Mouse (Mus musculus) lung, postnatal 10 days (tissue): Measurements from ENCODE around the gene Wnt5b.
A peak's percentile ranks its signal among the peaks of the same experiment; 100 is the strongest.

Experiments
- DNase-seq: peaks from one replicate; pipeline ENCODE4 v3.0.0; 2021

The Wnt5b gene

GRCm38 (mm10) chr6:119521482-119521900 is 22.7 kb downstream of the Wnt5b start:
- DNase-seq = no peak

DNA sequence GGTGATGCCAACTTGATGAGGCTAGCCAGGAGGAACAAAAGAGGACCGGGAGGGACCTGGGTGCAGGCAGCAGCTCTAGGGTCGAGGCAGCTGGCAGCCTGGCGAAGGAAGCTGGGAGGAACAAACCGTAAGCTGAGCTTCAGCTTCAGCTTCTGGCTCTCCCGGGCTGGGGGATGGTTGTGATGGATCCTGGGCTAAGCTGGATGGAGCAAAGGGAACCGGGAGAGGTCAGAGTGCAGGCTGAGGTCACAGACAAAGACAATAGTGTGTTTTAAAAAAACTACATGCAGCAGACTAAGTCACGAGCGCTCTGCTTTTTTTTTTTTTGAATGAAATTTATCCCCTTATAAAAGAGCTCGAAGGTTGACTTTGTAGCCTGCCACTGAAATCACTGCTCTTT is 23.4 kb downstream of the Wnt5b start:
- DNase-seq = no peak

GRCm38 (mm10) chr6:119514085-119514484 is 30.1 kb downstream of the Wnt5b start:
- DNase-seq = no peak

- no peak for DNase-seq
Measured at GRCm38 (mm10) chr6:119513452-119513851, 30.7 kb downstream of the Wnt5b start.

DNA sequence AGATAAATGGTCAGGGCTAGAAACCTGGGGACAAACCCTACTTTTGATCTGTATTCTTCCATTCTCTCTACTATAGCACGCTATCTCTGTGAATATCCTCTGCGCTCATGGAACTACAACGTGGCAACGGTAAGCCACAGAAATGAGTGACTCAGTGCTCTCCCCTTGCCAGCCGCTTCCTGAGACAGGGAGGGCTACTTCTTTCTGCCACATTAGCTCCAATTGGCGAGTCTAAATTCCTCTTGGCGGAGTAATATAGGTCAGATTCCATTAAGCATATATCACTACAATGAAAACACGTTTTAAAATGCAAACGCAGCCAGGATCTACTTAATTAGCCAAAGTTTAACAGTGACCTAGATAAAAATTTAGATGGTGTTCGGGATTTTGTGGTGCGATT is 31.4 kb downstream of the Wnt5b start:
- no peak for DNase-seq

DNA sequence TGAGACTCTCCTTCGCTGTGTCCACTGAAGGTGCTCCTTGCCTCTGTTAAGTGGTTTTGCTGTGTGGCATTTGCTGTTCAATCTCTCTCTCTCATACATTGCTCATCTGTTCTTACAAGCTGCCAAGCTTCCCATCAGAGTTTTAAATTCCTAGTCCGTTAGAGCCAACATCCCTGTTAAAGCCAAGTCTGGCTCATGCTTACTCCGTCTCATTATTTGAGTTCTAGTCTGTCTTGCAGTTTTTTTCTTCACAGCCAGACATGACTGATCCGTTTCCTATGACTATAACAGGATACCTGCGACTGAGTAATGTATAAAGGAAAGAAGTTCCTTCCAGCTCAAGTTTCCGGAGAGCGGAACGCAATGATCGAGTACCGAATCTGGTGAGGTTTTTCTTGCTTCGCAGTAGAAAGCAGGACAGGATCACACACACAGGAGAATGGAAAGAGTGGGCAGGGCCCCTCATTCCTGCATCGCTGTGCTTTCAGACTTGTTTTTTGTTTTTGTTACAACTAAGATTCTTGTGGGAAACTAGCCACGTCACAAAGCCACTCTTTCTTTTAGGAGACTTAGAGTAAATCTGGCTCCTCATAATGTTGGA is 34.6 kb downstream of the Wnt5b start:
- DNase-seq = no peak

GRCm38 (mm10) chr6:119508634-119509375 is 35.3 kb downstream of the Wnt5b start:
- DNase-seq = no peak

DNA sequence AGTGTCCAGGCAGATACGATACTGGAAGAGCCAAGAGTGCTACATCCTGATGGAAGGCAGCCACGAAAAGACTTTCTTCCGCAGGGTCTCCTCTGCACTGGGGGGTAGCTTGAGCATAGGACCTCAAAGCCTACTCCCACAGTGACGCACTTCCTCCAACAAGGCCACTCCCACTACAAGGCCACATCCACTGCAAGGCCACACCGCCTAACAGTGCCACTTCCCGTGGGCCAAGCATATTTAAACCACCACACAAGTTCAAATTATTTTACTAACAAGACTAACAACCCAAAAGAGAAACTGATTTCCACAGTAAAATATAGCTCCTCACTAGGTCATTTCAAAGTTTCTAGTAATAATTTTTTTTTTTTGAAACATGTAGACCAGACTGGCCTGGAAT is 35.9 kb downstream of the Wnt5b start:
- DNase-seq = no peak

- DNase-seq = no peak
Measured at GRCm38 (mm10) chr6:119505525-119506225, 38.5 kb downstream of the Wnt5b start.

DNA sequence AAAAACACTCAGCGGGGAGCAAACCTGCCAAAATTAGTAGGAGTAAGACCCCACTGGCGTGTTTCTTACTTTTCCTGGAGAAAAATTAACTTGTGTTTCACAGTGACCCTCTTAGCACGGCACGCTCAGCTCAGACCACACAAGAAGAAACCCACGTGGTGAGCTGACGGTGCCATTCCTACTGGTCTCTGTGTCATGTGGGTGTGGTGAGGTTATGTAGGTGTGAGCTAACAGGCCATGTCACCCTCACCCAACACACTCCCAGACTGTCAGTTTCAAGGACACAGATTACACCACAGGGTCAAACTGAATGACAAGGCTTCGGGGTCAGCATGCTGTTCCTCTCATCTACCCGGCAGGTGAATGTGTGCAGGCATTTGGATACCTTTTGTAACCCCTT is 39.4 kb downstream of the Wnt5b start:
- DNase-seq = no peak

DNA sequence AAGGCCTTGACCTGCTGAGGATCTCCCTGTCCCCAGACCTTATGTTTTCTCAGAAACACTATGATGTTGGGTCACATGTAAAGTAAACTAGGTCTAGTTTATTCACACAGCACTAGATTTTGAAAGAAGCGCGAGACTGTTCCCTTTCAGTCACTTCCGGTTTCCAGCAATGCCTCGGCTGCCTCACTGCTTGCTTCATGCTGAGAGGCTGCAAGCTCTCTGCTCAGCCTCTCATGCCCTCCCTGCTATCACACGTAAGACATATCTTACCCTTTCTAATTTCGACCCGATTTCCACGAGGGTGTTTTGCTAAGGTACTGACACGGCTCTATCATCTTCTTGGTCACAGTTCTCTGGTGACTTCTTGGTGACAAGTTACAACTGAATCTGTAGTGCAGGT is 42.1 kb downstream of the Wnt5b start:
- peak; percentile 44 for DNase-seq

DNA sequence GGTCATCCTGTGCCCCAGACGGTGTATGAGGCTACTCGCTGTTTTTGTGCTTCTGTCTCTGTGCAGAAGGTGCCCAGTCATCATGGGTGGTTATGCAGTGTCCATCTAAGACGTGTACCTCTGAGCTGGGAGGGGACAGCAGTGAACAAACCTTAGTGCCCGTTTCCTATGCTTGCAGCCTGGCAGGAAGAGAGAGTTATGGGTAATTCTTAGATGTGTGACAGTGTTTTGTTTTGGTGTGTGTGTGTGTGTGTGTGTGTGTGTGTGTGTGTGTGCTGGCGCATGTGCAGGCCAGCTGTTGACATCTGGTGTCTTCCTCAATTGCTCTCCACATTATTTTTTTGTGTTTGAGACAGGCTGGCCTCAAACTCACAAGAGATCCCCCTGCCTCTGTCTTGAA is 44.1 kb downstream of the Wnt5b start:
- DNase-seq = peak; percentile 39

DNA sequence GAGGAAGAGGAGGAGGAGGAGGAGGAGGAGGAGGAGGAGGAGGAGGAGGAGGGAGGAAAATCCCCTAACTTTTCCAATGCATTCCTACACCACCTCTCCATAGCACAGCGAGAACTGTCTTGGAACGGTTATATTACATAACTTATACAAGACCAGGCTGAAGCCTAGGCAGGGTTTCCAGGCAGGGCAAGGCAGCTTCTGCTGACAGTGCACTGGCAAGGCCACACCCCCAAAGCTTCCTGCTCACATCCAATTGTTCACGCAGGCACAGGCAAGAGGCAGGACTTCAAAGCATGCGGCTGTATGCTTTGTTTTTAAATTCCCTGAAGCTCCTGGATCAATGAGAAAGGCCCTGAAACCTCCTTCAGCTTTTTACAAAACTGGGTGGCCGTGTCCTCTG is 44.9 kb downstream of the Wnt5b start:
- DNase-seq = peak; percentile 80

DNA sequence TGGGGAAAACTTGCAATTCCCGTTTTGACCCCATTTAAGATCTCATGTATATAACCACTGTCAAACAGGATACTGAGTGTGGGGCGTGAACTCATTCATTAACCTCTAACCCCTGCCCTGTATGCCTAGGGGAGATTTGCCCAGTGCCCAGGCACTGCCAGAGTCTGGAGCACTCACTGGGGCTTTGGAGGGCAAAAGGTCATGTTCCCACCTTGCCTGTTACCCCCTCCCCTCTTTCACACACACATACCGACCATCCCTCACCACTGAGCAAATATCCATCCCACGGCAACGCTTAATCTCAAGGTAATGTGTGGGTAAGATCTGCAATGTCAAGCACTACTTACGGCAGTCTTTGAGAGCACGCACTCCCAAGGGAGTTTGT is 51.5 kb downstream of the Wnt5b start:
- DNase-seq = no peak

DNA sequence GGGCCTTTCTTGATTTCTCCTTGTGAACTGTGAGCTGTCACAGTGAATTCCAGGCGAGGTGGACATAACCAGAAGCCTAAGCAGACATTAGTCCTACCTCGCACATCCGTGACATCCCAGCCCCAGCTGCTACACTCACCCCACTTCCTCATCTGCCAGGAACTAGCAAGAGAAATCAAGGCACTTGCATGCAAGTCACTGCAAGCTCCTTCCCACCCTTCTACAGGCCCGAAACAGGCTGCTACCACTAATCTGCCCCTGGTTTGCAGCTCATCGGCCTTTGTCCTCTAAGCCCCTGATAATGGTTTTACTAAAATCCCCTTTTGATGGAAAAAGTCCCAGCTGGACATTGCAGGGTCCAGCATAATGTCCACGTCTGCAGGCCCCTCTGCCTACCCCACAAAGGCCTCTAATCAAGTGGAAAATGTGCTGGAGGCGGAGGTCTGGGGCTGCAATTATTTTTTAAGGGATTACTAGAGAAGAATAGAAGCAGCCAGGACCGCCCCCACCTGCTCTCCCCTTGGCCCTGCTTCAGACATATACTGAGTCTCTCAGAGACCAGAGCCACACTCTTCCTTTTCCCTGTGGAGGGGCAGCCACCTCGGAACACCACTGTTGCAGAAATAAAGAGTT is 52.0 kb downstream of the Wnt5b start:
- DNase-seq = no peak

- no peak for DNase-seq
Measured at GRCm38 (mm10) chr6:119491006-119491405, 53.1 kb downstream of the Wnt5b start.

DNA sequence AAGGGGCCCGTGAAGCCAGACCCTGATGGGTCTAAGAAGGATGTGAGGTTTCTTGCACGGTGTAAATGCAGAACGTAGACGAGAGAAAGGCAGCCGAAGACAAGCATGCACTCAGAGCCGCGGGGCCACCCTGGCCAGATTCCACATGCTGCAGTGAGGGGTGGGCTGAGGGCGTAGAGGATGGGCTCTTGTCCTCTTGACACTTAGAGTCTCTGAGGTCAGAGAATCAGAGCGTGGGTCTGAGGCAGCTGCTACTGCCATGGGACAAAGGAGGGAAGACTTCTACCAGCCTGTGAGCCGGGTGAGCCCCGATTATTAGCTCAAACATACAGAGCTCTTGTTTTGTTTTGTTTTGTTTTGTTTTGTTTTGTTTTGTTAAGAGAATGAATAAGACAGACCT is 53.6 kb downstream of the Wnt5b start:
- no peak for DNase-seq

GRCm38 (mm10) chr6:119489765-119490164 is 54.4 kb downstream of the Wnt5b start:
- DNase-seq = peak; percentile 72

GRCm38 (mm10) chr6:119487619-119488018 is 56.5 kb downstream of the Wnt5b start:
- DNase-seq = no peak

- DNase-seq = no peak
Measured at GRCm38 (mm10) chr6:119487085-119487458, 57.1 kb downstream of the Wnt5b start.

DNA sequence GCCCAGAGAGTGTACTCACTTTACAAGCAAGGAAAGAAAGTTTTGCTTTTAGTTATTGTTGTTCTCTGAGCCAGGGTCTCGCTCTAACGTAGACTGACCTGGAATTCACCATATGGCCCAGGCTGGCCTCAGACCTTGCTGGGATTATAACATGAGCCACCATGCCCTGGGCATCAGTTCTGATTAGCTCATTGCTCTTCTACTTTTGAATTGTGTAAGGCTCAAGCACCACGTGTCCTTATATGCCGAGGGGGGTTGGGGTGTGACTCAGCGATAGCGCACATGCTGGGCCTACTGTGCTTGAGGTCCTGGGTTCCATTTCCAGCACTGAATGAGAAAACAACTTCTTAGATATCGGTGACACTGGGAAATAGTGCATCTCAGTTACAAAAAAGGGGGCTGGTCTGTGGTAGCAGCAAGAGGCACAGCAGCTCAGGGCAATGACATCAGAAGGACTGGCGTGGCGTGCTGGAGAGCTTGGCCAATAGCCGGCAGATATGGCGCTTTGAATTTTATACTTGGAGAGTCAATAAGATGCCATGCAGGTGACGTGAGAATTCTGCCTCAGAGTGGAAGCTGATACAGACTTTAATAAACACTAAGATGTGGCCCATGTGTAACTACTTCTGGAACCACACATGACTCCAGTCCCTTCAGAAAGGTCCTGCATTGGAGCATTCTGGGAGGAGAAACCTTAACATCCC is 57.6 kb downstream of the Wnt5b start:
- no peak for DNase-seq

DNA sequence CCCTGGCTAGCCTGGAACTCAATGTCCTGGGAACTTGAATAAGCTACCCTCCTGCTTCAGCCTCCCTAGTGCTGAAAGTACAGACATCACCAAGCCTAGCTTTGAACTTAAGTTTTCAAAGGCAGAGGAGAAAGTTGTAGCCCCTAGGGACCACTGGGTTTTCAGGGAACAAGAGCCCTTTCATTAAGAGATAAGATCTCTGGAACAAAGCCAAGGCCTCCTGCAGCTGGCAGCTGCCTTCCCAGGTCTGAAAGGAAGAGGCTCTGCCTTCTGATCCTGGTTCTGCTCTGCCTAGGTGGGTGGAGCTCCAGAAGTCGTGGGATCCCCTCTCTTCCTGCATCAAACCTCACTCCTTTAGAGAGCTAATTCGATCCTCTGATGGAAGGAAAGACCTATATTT is 58.7 kb downstream of the Wnt5b start:
- no peak for DNase-seq

DNA sequence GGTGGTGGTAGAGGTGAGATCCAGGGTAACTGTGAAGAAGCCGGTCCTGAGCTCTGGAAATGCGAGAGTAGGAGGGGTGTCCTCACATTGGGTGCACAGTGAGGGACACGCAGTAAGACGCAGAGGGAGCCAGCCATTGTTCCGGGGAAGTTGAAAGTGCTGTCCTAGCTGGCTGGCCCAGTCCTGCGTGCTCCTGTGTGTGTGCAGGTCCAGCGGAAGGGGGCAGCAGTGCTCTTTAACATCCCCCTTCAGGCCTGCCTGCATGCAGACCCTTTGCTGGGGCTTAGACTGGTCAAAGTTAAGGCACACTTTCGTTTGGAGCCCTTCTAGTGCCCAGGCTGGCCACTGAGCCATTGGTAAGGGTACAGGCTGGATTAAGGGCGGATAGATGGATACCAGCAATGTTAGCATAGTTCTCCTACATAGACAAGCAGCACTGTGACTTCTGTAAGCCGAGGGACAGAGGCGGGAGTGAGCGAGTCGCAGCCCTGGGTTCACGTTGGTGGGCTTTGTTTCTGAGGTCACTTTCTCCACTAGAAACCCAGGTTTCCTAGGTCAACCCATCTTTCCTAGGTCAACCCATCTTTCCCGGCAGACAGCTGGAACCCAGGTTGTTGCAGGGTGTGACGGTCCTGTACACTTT is 61.1 kb downstream of the Wnt5b start:
- peak; percentile 74 for DNase-seq
